ENCODE assay signal across 9 mouse cellular contexts in genomic region chr10:70204505-70205399, GRCm38 (mm10). TPM values are rescaled to one million over a fixed set of nuclear protein-coding genes. Genes with fewer than 3 reads are reported as not detected.
DNase-seq lines count a peak whose midpoint lies in the region; ATAC-seq and TF ChIP-seq lines count a peak whose summit lies in the region.
"Had no signal": no experiment of that assay in that cellular context is flagged by ENCODE, and none has a peak within 500 bp of the region (broad histone marks: within the 10 kb centered on the region; RNA-seq: fewer than 3 reads in every experiment).

Gene Mrln, plus strand, starts transcription at chr10:70204664.

- H3K36me3 ChIP-seq in limb, embryonic 13.5 days: no peaks in the 10 kb centered on the region
- no peaks in the 10 kb centered on the region for H3K36me3 ChIP-seq in hindbrain, embryonic 13.5 days
- no peaks in the 10 kb centered on the region for H3K36me3 ChIP-seq in hindbrain, embryonic 11.5 days (ENCODE audit: control insufficient read depth, insufficient read depth, low read length)

- no peak for TF ChIP-seq POLR2A in brain, embryonic 14.5 days (IDR thresholded peaks at IDR 0.05; ENCODE audit: borderline replicate concordance, extremely low read depth, insufficient read depth, insufficient read length, poor library complexity, severe bottlenecking)

- WGBS in limb, embryonic 13.5 days: 27% methylated on average over 17 of the region's 17 CpGs
- 68% methylated on average over 17 of the region's 17 CpGs for WGBS in hindbrain, embryonic 13.5 days
- WGBS in hindbrain, embryonic 11.5 days: 69% methylated on average over 17 of the region's 17 CpGs

- H3K9me3 ChIP-seq in limb, embryonic 13.5 days: 0 out of 2 replicates have a peak, but pooled peaks cover 5% of the 10 kb centered on the region
- H3K9me3 ChIP-seq in hindbrain, embryonic 13.5 days: no peaks in the 10 kb centered on the region
- no peaks in the 10 kb centered on the region for H3K9me3 ChIP-seq in hindbrain, embryonic 11.5 days (ENCODE audit: control insufficient read depth, low read length)

- H3K27ac ChIP-seq in limb, embryonic 13.5 days: peak within 1 kb of the TSS; percentile 48
- no peak within 1 kb of the TSS for H3K27ac ChIP-seq in hindbrain, embryonic 13.5 days
- no peak within 1 kb of the TSS for H3K27ac ChIP-seq in hindbrain, embryonic 11.5 days (ENCODE audit: low read depth, low read length)

- peak; percentile 65 for DNase-seq in kidney, adult 9 months
- no peak for DNase-seq in kidney, adult 11 months
- DNase-seq in brain, embryonic 14.5 days (ENCODE audit: low read depth): peak; percentile 67
- peak; percentile 88 for DNase-seq in fibroblast of lung, adult 2 months (ENCODE audit: low read depth)
- DNase-seq in layer of hippocampus, adult 8-10 months (ENCODE audit: low spot score in 2 of 2): no peak
- DNase-seq in hindbrain, embryonic 11.5 days (ENCODE audit: low spot score): no peak

- TF ChIP-seq CTCF in brain, embryonic 14.5 days (IDR thresholded peaks at IDR 0.05; ENCODE audit: borderline replicate concordance, extremely low read depth, insufficient read depth, insufficient read length): no peak

- ATAC-seq in limb, embryonic 13.5 days (ENCODE audit: low FRiP score, low read depth): peak; percentile 66
- ATAC-seq in hindbrain, embryonic 13.5 days (ENCODE audit: low FRiP score): no peak
- no peak for ATAC-seq in hindbrain, embryonic 11.5 days (ENCODE audit: low FRiP score)

- H3K27me3 ChIP-seq in limb, embryonic 13.5 days: no peaks in the 10 kb centered on the region
- no peaks in the 10 kb centered on the region for H3K27me3 ChIP-seq in hindbrain, embryonic 13.5 days
- H3K27me3 ChIP-seq in hindbrain, embryonic 11.5 days (ENCODE audit: control insufficient read depth, insufficient read depth, low read length): no peaks in the 10 kb centered on the region

- peak within 1 kb of the TSS; percentile 16 for H3K4me3 ChIP-seq in limb, embryonic 13.5 days
- no peak within 1 kb of the TSS for H3K4me3 ChIP-seq in hindbrain, embryonic 13.5 days
- H3K4me3 ChIP-seq in hindbrain, embryonic 11.5 days (ENCODE audit: low read depth, low read length): no peak within 1 kb of the TSS
- H3K4me3 ChIP-seq: erythroblast, embryonic 14.5 days had no signal

- no peak within 1 kb of the TSS for H3K9ac ChIP-seq in limb, embryonic 13.5 days
- no peak within 1 kb of the TSS for H3K9ac ChIP-seq in hindbrain, embryonic 13.5 days
- no peak within 1 kb of the TSS for H3K9ac ChIP-seq in hindbrain, embryonic 11.5 days (ENCODE audit: low read depth, low read length)

- H3K4me2 ChIP-seq in limb, embryonic 13.5 days (replicated peaks): peak within 1 kb of the TSS; percentile 44
- H3K4me2 ChIP-seq in hindbrain, embryonic 13.5 days: no peak within 1 kb of the TSS
- H3K4me2 ChIP-seq in hindbrain, embryonic 11.5 days (replicated peaks; ENCODE audit: low read depth, low read length): no peak within 1 kb of the TSS

- H3K4me1 ChIP-seq in limb, embryonic 13.5 days: peaks cover 16% of the 10 kb centered on the region
- peaks cover 13% of the 10 kb centered on the region for H3K4me1 ChIP-seq in hindbrain, embryonic 13.5 days (replicated peaks)
- no peaks in the 10 kb centered on the region for H3K4me1 ChIP-seq in hindbrain, embryonic 11.5 days (replicated peaks; ENCODE audit: control insufficient read depth, insufficient read depth, low read length)

RNA-seq across cellular contexts. Expression of gene Mrln, which starts in this region (rescaled TPM):
- polyA plus RNA-seq in brain, embryonic 14.5 days (2012; rRNA removed): 0.82 and 1.2 TPM in 2 replicates
- 19.7 and 22.8 TPM in 2 replicates for polyA plus RNA-seq in limb, embryonic 13.5 days (2015; fragmentation: Nextera tagmentation; extraction: Ambion mirVana)
- total RNA-seq in layer of hippocampus, adult 8-10 months (2022): not detected
- polyA plus RNA-seq in hindbrain, embryonic 13.5 days (2015; fragmentation: Nextera tagmentation; extraction: Ambion mirVana): 0.94 and 1.5 TPM in 2 replicates
- polyA plus RNA-seq in hindbrain, embryonic 11.5 days (2014; fragmentation: Nextera tagmentation; extraction: Ambion mirVana): 1.0 and 1.7 TPM in 2 replicates
- polyA plus RNA-seq: erythroblast, embryonic 14.5 days had no signal

Comparison
In these comparisons a context has a peak if more than half of its experiments do, and no peak if none do; other contexts are left out.
1. DNase-seq: peak in kidney, adult 9 months (single experiment), brain, embryonic 14.5 days (single experiment) and fibroblast of lung, adult 2 months (single experiment); none in kidney, adult 11 months (single experiment), layer of hippocampus, adult 8-10 months (0 of 2) and hindbrain, embryonic 11.5 days (single experiment).